Comparison of ENCODE assay signal across 28 mouse cellular contexts in genomic region chr2:180197323-180198037, GRCm38 (mm10). TPM values are rescaled to one million over a fixed set of nuclear protein-coding genes. Genes with fewer than 3 reads are reported as not detected.
A peak's percentile ranks its signal among the peaks of the same experiment; 100 is the strongest.
DNase-seq lines count a peak whose midpoint lies in the region; ATAC-seq and TF ChIP-seq lines count a peak whose summit lies in the region.
"Had no signal": no experiment of that assay in that cellular context is flagged by ENCODE, and none has a peak within 500 bp of the region (broad histone marks: within the 10 kb centered on the region; RNA-seq: fewer than 3 reads in every experiment).

No protein-coding gene starts in this region.

- H3K9ac ChIP-seq in heart, embryonic 13.5 days, result 0 out of 2 replicates have a peak overlapping the region, but pooled peaks have one; percentile 33
- H3K9ac ChIP-seq in midbrain, embryonic 16.5 days (ENCODE audit: low read depth, low read length), result no peak overlapping the region
- no peak overlapping the region for H3K9ac ChIP-seq in midbrain, embryonic 13.5 days (replicated peaks)
- H3K9ac ChIP-seq in forebrain, postnatal 0 days, result no peak overlapping the region
- H3K9ac ChIP-seq: embryonic facial prominence, embryonic 13.5 days; limb, embryonic 15.5 days; liver, embryonic 14.5 days had no signal

- H3K4me1 ChIP-seq in heart, embryonic 13.5 days, result 0 out of 2 replicates have a peak, but pooled peaks cover 7% of the 10 kb centered on the region
- no peaks in the 10 kb centered on the region for H3K4me1 ChIP-seq in midbrain, embryonic 16.5 days (ENCODE audit: control insufficient read depth, insufficient read depth, low read length)
- H3K4me1 ChIP-seq in midbrain, embryonic 13.5 days (replicated peaks), result 0 out of 2 replicates have a peak, but pooled peaks cover 13% of the 10 kb centered on the region
- H3K4me1 ChIP-seq in forebrain, postnatal 0 days (ENCODE audit: insufficient read depth), result no peaks in the 10 kb centered on the region
- H3K4me1 ChIP-seq: limb, embryonic 15.5 days had no signal

- no peak overlapping the region for H3K27ac ChIP-seq in heart, embryonic 13.5 days (replicated peaks)
- no peak overlapping the region for H3K27ac ChIP-seq in midbrain, embryonic 16.5 days (ENCODE audit: low read length)
- no peak overlapping the region for H3K27ac ChIP-seq in midbrain, embryonic 13.5 days
- no peak overlapping the region for H3K27ac ChIP-seq in forebrain, postnatal 0 days (ENCODE audit: low read depth, low read length)
- H3K27ac ChIP-seq: embryonic facial prominence, embryonic 13.5 days; limb, embryonic 10.5 days; limb, embryonic 15.5 days; liver, embryonic 14.5 days; macrophage; stomach, postnatal 0 days had no signal

- no peak for ATAC-seq in heart, embryonic 13.5 days (ENCODE audit: extremely low read depth, insufficient number of reproducible peaks, low FRiP score, low TSS enrichment)
- ATAC-seq in midbrain, embryonic 16.5 days, result peak; percentile 39; the same call in 1 of the 2 replicates
- no peak for ATAC-seq in midbrain, embryonic 13.5 days
- ATAC-seq in forebrain, postnatal 0 days, result peak; percentile 55; the same call in 1 of the 2 replicates
- ATAC-seq: Patski had no signal

- TF ChIP-seq CTCF in forebrain, postnatal 0 days (IDR thresholded peaks at IDR 0.05; ENCODE audit: low read depth), result no peak

- no peaks in the 10 kb centered on the region for H3K27me3 ChIP-seq in heart, embryonic 13.5 days (replicated peaks)
- H3K27me3 ChIP-seq in midbrain, embryonic 16.5 days (ENCODE audit: control insufficient read depth, insufficient read depth, low read depth, low read length), result no peaks in the 10 kb centered on the region
- H3K27me3 ChIP-seq in midbrain, embryonic 13.5 days, result no peaks in the 10 kb centered on the region
- no peaks in the 10 kb centered on the region for H3K27me3 ChIP-seq in forebrain, postnatal 0 days (ENCODE audit: insufficient read depth, low read length)
- H3K27me3 ChIP-seq: embryonic facial prominence, embryonic 13.5 days; limb, embryonic 15.5 days; Patski had no signal

- no peaks in the 10 kb centered on the region for H3K9me3 ChIP-seq in heart, embryonic 13.5 days
- H3K9me3 ChIP-seq in midbrain, embryonic 16.5 days (replicated peaks; ENCODE audit: control insufficient read depth, low read length, poor library complexity, severe bottlenecking), result no peaks in the 10 kb centered on the region
- no peaks in the 10 kb centered on the region for H3K9me3 ChIP-seq in midbrain, embryonic 13.5 days
- no peaks in the 10 kb centered on the region for H3K9me3 ChIP-seq in forebrain, postnatal 0 days (ENCODE audit: low read length)
- H3K9me3 ChIP-seq: embryonic facial prominence, embryonic 13.5 days; limb, embryonic 10.5 days; limb, embryonic 15.5 days had no signal

- H3K36me3 ChIP-seq in heart, embryonic 13.5 days, result peaks cover 75% of the 10 kb centered on the region
- H3K36me3 ChIP-seq in midbrain, embryonic 16.5 days (ENCODE audit: control insufficient read depth, insufficient read depth, low read length), result no peaks in the 10 kb centered on the region
- no peaks in the 10 kb centered on the region for H3K36me3 ChIP-seq in midbrain, embryonic 13.5 days
- H3K36me3 ChIP-seq in forebrain, postnatal 0 days (ENCODE audit: insufficient read depth), result no peaks in the 10 kb centered on the region

- H3K4me3 ChIP-seq in heart, embryonic 13.5 days, result no peak overlapping the region
- no peak overlapping the region for H3K4me3 ChIP-seq in midbrain, embryonic 16.5 days (ENCODE audit: low read depth, low read length)
- no peak overlapping the region for H3K4me3 ChIP-seq in midbrain, embryonic 13.5 days (replicated peaks)
- no peak overlapping the region for H3K4me3 ChIP-seq in forebrain, postnatal 0 days (ENCODE audit: low read depth, low read length)
- H3K4me3 ChIP-seq: embryonic facial prominence, embryonic 13.5 days; limb, embryonic 10.5 days; limb, embryonic 15.5 days; myocyte had no signal

- 82% methylated on average over 10 of the region's 10 CpGs for WGBS in heart, embryonic 13.5 days
- 77% methylated on average over 10 of the region's 10 CpGs for WGBS in midbrain, embryonic 16.5 days
- 80% methylated on average over 10 of the region's 10 CpGs for WGBS in midbrain, embryonic 13.5 days
- WGBS in forebrain, postnatal 0 days, result 48% methylated on average over 10 of the region's 10 CpGs

- H3K4me2 ChIP-seq in heart, embryonic 13.5 days, result no peak overlapping the region
- no peak overlapping the region for H3K4me2 ChIP-seq in midbrain, embryonic 16.5 days (ENCODE audit: low read length)
- no peak overlapping the region for H3K4me2 ChIP-seq in midbrain, embryonic 13.5 days (replicated peaks)
- no peak overlapping the region for H3K4me2 ChIP-seq in forebrain, postnatal 0 days (ENCODE audit: low read depth)
- H3K4me2 ChIP-seq: embryonic facial prominence, embryonic 13.5 days; limb, embryonic 15.5 days had no signal

- peak; percentile 40 to 60 for DNase-seq in adrenal gland, postnatal 36 days
- no peak for DNase-seq in adrenal gland, postnatal 4 days (ENCODE audit: low spot score in 2 of 2)
- DNase-seq in heart, postnatal 4 days, result no peak
- DNase-seq in forebrain, postnatal 0 days, result no peak
- DNase-seq in right cerebral cortex, adult 18-20 months, result no peak
- DNase-seq: cerebellum, adult 18-20 months; cerebellum, postnatal 10 days; gastrocnemius, postnatal 10 days; heart, postnatal 36 days; kidney, adult 11 months; kidney, postnatal 14 days; layer of hippocampus, adult 9-11 months; lung, adult 2 months; lung, postnatal 10 days; right cerebral cortex, postnatal 4 days; thymus, adult 18-20 months; thymus, postnatal 25 days had no signal

RNA-seq across cellular contexts. Expression of gene Adrm1, which starts 26.2 kb away (rescaled TPM):
- 100 to 1,000 TPM; 148 to 182 TPM for total RNA-seq in adrenal gland, postnatal 36 days (2021)
- total RNA-seq in adrenal gland, postnatal 4 days (2021), result 100 to 1,000 TPM; 128 to 136 TPM
- 150 and 155 TPM in 2 replicates for polyA plus RNA-seq in heart, embryonic 13.5 days (2015; fragmentation: Nextera tagmentation; extraction: Ambion mirVana)
- 100 to 1,000 TPM; 103 to 104 TPM for total RNA-seq in heart, postnatal 4 days (2021)
- 201 and 206 TPM in 2 replicates for polyA plus RNA-seq in midbrain, embryonic 16.5 days (2015; fragmentation: Nextera tagmentation; extraction: Ambion mirVana)
- 213 TPM in 2 replicates for polyA plus RNA-seq in midbrain, embryonic 13.5 days (2015; fragmentation: Nextera tagmentation; extraction: Ambion mirVana)
- 133 and 168 TPM in 2 replicates for total RNA-seq in forebrain, postnatal 0 days (2014; rRNA removed)
- 219 and 222 TPM in 2 replicates for polyA plus RNA-seq in forebrain, postnatal 0 days (2015; fragmentation: Nextera tagmentation; extraction: Ambion mirVana)

RNA-seq across cellular contexts. Expression of gene Lama5, which starts 28.2 kb away (rescaled TPM):
- 10 to 100 TPM; 25.7 to 74.5 TPM for total RNA-seq in adrenal gland, postnatal 36 days (2021)
- 10 to 100 TPM; 47.5 to 66.5 TPM for total RNA-seq in adrenal gland, postnatal 4 days (2021)
- 21.6 and 22.5 TPM in 2 replicates for polyA plus RNA-seq in heart, embryonic 13.5 days (2015; fragmentation: Nextera tagmentation; extraction: Ambion mirVana)
- total RNA-seq in heart, postnatal 4 days (2021), result 10 to 100 TPM; 47.8 to 49.6 TPM
- 1.6 and 2.6 TPM in 2 replicates for polyA plus RNA-seq in midbrain, embryonic 16.5 days (2015; fragmentation: Nextera tagmentation; extraction: Ambion mirVana)
- 1.4 and 1.7 TPM in 2 replicates for polyA plus RNA-seq in midbrain, embryonic 13.5 days (2015; fragmentation: Nextera tagmentation; extraction: Ambion mirVana)
- total RNA-seq in forebrain, postnatal 0 days (2014; rRNA removed), result 3.5 and 8.9 TPM in 2 replicates
- polyA plus RNA-seq in forebrain, postnatal 0 days (2015; fragmentation: Nextera tagmentation; extraction: Ambion mirVana), result 1.4 and 1.7 TPM in 2 replicates
- polyA plus RNA-seq: macrophage had no signal

RNA-seq across cellular contexts. Expression of gene Rps21, which starts 59.7 kb away (rescaled TPM):
- 100 to 1,000 TPM; 736 to 838 TPM for total RNA-seq in adrenal gland, postnatal 36 days (2021)
- total RNA-seq in adrenal gland, postnatal 4 days (2021), result 1,000 to 10,000 TPM; 1,005 to 1,051 TPM
- polyA plus RNA-seq in heart, embryonic 13.5 days (2015; fragmentation: Nextera tagmentation; extraction: Ambion mirVana), result 332 and 351 TPM in 2 replicates
- total RNA-seq in heart, postnatal 4 days (2021), result 100 to 1,000 TPM; 619 to 692 TPM
- polyA plus RNA-seq in midbrain, embryonic 16.5 days (2015; fragmentation: Nextera tagmentation; extraction: Ambion mirVana), result 295 and 298 TPM in 2 replicates
- polyA plus RNA-seq in midbrain, embryonic 13.5 days (2015; fragmentation: Nextera tagmentation; extraction: Ambion mirVana), result 418 and 448 TPM in 2 replicates
- total RNA-seq in forebrain, postnatal 0 days (2014; rRNA removed), result 848 and 1,386 TPM in 2 replicates
- 439 and 570 TPM in 2 replicates for polyA plus RNA-seq in forebrain, postnatal 0 days (2015; fragmentation: Nextera tagmentation; extraction: Ambion mirVana)

Comparison
In these comparisons a context has a peak if more than half of its experiments do, and no peak if none do; other contexts are left out.
1. DNase-seq: peak in adrenal gland, postnatal 36 days (2 of 2); none in adrenal gland, postnatal 4 days (0 of 2), heart, postnatal 4 days (single experiment), forebrain, postnatal 0 days (single experiment) and right cerebral cortex, adult 18-20 months (single experiment).
2. ATAC-seq: peak in midbrain, embryonic 16.5 days (single experiment) and forebrain, postnatal 0 days (single experiment); none in heart, embryonic 13.5 days (single experiment) and midbrain, embryonic 13.5 days (single experiment).